Mouse (Mus musculus) ovary, postnatal 14 days (tissue): ENCODE measurements around the gene Taok1.
"Not testable (repeated sequence)": the region's sequence is repeated elsewhere in the genome, so short reads cannot be mapped to it uniquely, and the experiment has no call there.

ENCODE experiments used
- DNase-seq: peaks from one replicate; pipeline ENCODE4 v3.0.0; 2022; ENCODE audit warnings: low spot score

Taok1 gene

GRCm38 (mm10) chr11:77607538-77608455 is at the start of gene Taok1:
Gene Taok1 (minus strand): TSS chr11:77607815.
- DNase-seq = peak; percentile 91

GRCm38 (mm10) chr11:77653406-77654190 is 46.0 kb upstream of the Taok1 start:
- DNase-seq = not testable (repeated sequence)

GRCm38 (mm10) chr11:77652484-77652883 is 44.9 kb upstream of the Taok1 start:
- no peak for DNase-seq

GRCm38 (mm10) chr11:77648878-77649277 is 41.3 kb upstream of the Taok1 start:
- DNase-seq = no peak

GRCm38 (mm10) chr11:77645481-77645880 is 37.9 kb upstream of the Taok1 start:
- no peak for DNase-seq

GRCm38 (mm10) chr11:77641390-77641789 is 33.8 kb upstream of the Taok1 start:
- DNase-seq = no peak

- peak; percentile 75 for DNase-seq
Measured at GRCm38 (mm10) chr11:77630257-77630670, 22.6 kb upstream of the Taok1 start.

GRCm38 (mm10) chr11:77629476-77629875 is 21.9 kb upstream of the Taok1 start:
- DNase-seq = no peak

- DNase-seq = no peak
Measured at GRCm38 (mm10) chr11:77626596-77627535, 19.3 kb upstream of the Taok1 start.

- no peak for DNase-seq
Measured at GRCm38 (mm10) chr11:77625061-77625855, 17.6 kb upstream of the Taok1 start.

- DNase-seq = peak; percentile 18
Measured at GRCm38 (mm10) chr11:77624441-77625060, 16.9 kb upstream of the Taok1 start.

- no peak for DNase-seq
Measured at GRCm38 (mm10) chr11:77624002-77624401, 16.4 kb upstream of the Taok1 start.

- DNase-seq = no peak
Measured at GRCm38 (mm10) chr11:77621902-77622535, 14.4 kb upstream of the Taok1 start.

- DNase-seq = no peak
Measured at GRCm38 (mm10) chr11:77615084-77615624, 7.5 kb upstream of the Taok1 start.

GRCm38 (mm10) chr11:77606835-77607537 is 629 bp downstream of the Taok1 start:
- DNase-seq = peak; percentile 33

- DNase-seq = no peak
Measured at GRCm38 (mm10) chr11:77606469-77606834, 1.2 kb downstream of the Taok1 start.

- no peak for DNase-seq
Measured at GRCm38 (mm10) chr11:77597266-77597665, 10.3 kb downstream of the Taok1 start.

GRCm38 (mm10) chr11:77591388-77591787 is 16.2 kb downstream of the Taok1 start:
- DNase-seq = no peak

- no peak for DNase-seq
Measured at GRCm38 (mm10) chr11:77590801-77591200, 16.8 kb downstream of the Taok1 start.
